Mouse (Mus musculus) layer of hippocampus, postnatal 10 days (tissue): ENCODE results near the gene 1110051M20Rik. TPM values are rescaled to one million over a fixed set of nuclear protein-coding genes. Genes with fewer than 3 reads are reported as not detected.
A peak's percentile ranks its signal among the peaks of the same experiment; 100 is the strongest.

ENCODE experiments used
- DNase-seq, 2 experiments: peaks; one replicate each; pipeline ENCODE4 v3.0.0; 2021; ENCODE audit warnings: low spot score in 2 of 2
- microRNA-seq, 2 experiments: library from miRNA; unstranded; fragments of <30 nt; microRNA quantifications; one replicate each; pipeline ENCODE4 v1.2.0; 2021
- total RNA-seq, 2 experiments: library from RNA; stranded (reverse); gene quantifications; 2 replicates each; pipeline ENCODE4 v1.2.3; 2021

The 1110051M20Rik gene
- total RNA-seq, 2 experiments from 2014 or later: 92.9 to 96.2 TPM

DNA sequence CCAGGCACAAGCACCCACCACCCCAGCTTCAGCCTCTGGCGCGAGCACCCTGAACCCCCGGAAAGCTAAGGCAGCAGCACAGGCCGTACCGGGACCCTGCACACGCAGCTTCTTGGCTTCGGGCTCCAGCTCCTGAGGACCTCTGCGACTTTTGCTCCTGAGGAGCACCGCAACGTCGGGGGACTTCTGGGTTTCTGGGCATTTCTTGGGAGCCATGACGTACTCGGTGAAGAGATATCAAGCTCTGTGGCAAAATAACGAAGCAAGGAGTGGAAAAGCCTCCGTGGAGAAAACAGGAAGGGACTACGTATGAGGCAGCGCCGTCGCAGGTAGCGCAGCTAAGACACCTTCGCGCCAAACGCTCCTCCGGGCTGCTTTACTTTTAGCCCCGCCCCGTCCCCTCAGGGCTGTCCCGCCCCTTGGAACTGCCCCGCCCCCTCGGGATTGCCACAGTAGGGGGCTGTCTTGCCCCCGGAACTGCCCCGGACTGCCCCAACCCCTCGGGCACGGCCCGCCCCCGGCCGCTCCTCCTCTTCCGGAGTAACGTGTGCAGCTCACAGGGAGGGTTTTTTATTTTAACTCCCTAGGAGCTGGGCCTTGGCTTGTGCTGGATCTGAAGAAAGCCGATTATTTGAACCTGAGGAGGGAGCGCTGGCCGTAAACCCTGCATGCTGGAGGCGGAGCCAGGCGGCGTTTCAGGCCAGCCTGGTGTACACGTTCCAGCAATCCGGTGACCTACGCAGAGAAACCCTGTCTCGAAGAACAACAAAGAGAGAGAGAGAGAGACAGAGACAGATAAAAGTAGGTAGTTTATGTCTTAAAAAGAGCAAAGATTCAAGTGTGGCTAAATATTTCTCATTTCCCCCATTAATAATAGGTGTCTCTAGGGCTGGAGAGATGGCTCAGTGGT lies 207.6 kb downstream of the 1110051M20Rik start, which contains the start of gene Ddb2:
Gene Ddb2 (minus strand): TSS at position 382 of the 910 bp plus-strand sequence.
- DNase-seq: peak; percentile 85 to 91

GRCm38 (mm10) chr2:91229735-91230134 lies 214.8 kb downstream of the 1110051M20Rik start:
- no peak for DNase-seq

Small RNAs within 50 kb of the gene (microRNA-seq; reads per million reads assigned to microRNA genes)
- gene Gm22071: 0 reads per million in 2 experiments

Other genes with a start within 250 kb of the 1110051M20Rik start
- gene Nr1h3, start 241.9 kb downstream of the 1110051M20Rik start, total RNA-seq: 1 to 10 TPM; 2.3 to 3.7 TPM
- gene Acp2, start 241.8 kb downstream of the 1110051M20Rik start, total RNA-seq: 10 to 100 TPM; 47.3 to 55.0 TPM
- 1 to 10 TPM; 8.9 to 9.4 TPM for gene Ddb2, start 207.7 kb downstream of the 1110051M20Rik start, total RNA-seq
- gene Pacsin3, start 188.8 kb downstream of the 1110051M20Rik start, total RNA-seq: 10 to 100 TPM; 24.2 to 33.2 TPM
- gene Arfgap2, start 179.7 kb downstream of the 1110051M20Rik start, total RNA-seq: 10 to 100 TPM; 56.3 to 62.4 TPM
- 10 to 100 TPM; 36.2 to 40.1 TPM for gene Lrp4, start 12.8 kb upstream of the 1110051M20Rik start, total RNA-seq
- gene Ckap5, start 82.1 kb upstream of the 1110051M20Rik start, total RNA-seq: 100 to 1,000 TPM; 126 TPM
- under 1 TPM; 0.18 to 0.20 TPM for gene F2, start 191.7 kb upstream of the 1110051M20Rik start, total RNA-seq
- 10 to 100 TPM; 15.1 to 17.0 TPM for gene Zfp408, start 205.1 kb upstream of the 1110051M20Rik start, total RNA-seq
- gene Arhgap1, start 205.2 kb upstream of the 1110051M20Rik start, total RNA-seq: 10 to 100 TPM; 66.9 to 68.3 TPM